Mouse (Mus musculus): ENCODE measurements around the gene Akr1b8.
"Not testable (repeated sequence)": the region's sequence is repeated elsewhere in the genome, so short reads cannot be mapped to it uniquely, and the experiment has no call there.

Gene Akr1b8

DNA sequence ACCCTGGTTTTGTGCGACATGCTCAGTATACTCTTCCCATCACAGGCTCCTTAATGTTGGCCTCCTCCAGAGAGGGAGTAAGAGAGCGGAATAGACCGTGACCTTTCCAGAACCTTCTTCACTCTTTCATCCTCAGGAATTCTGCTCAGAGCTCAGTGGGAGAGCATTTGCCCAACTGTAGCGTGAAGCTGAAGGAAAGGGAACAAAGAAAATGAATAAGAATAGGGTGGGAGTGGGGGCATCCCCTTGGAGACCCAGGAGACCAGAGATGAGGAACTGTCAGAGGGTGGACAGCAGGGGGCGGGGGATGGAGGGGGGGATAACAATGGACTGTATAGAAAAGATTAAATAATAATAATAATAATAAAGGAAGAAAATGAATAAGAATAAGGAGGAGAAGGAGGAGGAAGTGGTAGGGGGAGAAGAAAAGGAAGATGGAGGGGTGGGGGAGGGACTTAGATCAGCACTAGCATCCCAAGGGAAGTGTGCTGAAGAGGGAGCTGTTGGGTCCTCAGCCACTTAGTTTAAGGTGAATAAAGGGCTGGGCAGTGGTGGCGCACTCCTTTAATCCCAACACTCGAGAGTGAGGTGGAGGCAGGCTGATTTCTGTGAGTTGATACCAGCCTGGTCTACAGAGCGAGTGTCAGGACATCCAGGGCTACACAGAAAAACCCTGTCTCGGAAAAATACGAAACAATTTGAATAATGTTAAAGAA, 9.6 kb upstream of the Akr1b8 start:
- in situ Hi-C loops (cut with MboI; ENCODE audit: low pct_unique_long_range_greater_than_20kb in 1 of 2, low sequenced_read_pairs in 2 of 2, unreplicated experiment in 1 of 2): no loop called here

DNA sequence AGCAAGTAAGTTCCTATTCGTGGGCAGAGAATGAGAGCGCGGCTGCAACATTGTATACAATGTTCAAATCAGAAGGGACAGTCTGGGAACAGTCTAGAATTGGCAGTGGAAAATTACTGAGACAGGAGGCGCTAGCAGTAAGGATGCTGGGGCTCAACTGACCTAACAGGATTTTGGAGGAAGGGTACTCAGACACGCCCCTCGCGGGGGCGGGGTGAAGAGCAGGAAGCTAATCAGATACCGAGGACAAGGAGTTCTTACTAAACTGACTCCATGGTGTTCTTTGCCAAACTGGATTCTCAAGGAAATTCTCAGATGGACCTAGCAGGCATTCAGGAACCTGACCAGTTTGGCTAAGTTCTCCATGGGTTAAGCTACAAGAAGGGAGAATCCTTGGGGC, 9.0 kb upstream of the Akr1b8 start:
- in situ Hi-C loops (cut with MboI; ENCODE audit: low pct_unique_long_range_greater_than_20kb in 1 of 2, low sequenced_read_pairs in 2 of 2, unreplicated experiment in 1 of 2): loop anchor here (5.0 kb wide), 1 partner anchor 53 kb away; no protein-coding TSS in a partner anchor

DNA sequence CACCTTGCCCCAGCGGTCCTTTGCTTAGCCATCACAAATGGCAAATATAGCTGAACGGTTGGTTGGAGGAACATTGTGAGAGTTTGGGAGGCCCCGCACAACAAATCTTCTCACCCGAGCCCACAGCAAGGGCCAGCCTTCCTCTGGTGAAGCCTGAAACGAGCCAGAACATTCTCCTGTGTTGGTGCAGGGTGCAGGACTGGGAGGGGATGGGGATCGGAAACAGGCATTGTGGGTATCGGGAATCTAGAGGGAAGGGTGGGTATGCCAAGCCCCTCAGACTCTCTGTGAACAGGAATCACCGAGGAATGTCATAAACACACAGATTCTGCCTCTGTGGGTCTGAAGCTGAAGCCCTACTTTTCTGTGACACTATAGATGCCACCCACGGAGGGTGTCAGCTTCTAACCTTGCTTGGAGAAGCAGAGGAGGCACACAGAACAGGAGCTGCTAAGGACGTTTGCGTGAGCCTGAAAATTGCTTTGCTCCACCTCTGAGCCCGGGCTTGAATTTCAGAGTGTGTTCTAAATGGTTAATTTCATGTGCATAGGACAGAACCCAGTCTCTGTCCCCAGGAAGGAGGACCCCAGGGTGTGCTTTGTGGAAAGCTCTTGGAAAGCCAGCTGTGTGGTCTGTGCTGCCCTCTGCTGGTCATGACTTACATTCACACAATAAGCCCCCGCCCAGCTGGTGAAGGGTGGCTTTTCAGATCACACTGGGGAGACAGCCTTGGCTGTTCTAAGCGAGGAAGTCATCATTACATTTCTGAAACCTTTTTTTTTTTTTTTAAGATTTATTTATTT, 7.6 kb upstream of the Akr1b8 start:
- in situ Hi-C loops (cut with MboI; ENCODE audit: low pct_unique_long_range_greater_than_20kb in 1 of 2, low sequenced_read_pairs in 2 of 2, unreplicated experiment in 1 of 2): loop anchor here (5.0 kb wide), 1 partner anchor 54 kb away; no protein-coding TSS in a partner anchor

DNA sequence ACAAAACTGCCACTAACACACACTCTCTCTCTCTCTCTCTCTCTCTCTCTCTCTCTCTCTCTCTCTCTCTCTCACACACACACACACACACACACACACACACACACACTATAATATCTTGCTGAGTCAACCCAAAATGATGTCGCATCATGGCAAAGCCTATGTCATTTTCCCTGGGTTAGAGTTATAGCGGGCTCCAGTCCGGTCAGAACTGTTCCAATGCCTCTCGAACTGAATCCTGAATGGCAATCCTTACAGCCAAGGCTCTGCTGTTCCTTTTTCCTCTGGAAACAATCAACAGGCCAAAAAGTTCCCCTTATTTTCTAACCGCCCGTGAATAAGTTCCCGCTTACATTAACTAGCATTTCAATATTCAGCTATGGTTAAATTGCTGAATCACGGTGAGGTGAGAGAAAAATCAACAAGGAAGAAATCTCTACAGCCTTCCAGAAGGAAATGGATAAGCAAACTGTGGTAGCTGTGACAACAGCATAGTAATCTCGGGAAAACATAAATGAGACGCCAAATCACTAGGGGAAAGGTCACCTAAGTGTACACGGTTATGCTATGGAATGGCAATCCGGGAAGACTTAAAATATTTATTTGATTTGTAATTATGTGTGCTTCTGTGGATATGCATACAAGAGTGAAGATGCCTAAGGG, 3.8 kb upstream of the Akr1b8 start:
- in situ Hi-C loops (cut with MboI; ENCODE audit: low pct_unique_long_range_greater_than_20kb in 1 of 2, low sequenced_read_pairs in 2 of 2, unreplicated experiment in 1 of 2): no loop called here

DNA sequence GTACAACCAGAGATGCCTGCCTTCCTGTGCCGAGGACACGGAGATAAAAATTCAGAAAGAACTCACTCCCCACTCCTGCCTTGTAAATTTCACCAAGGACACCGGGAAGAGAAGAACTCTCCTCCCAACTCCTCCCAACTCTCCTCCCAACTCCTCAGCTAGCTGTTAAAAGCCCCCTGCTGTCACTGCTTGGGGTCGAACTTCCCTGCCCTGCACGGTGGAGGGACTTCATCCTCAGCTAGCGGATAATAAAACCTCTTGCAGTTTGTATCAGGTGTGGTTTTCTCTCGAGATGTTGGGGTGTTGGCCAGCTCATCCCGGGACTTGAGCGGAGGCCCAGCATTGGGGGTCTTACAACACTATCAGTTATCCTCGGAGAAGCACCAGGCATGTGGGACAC, 2.4 kb upstream of the Akr1b8 start:
- in situ Hi-C loops (cut with MboI; ENCODE audit: low pct_unique_long_range_greater_than_20kb in 1 of 2, low sequenced_read_pairs in 2 of 2, unreplicated experiment in 1 of 2): not testable (repeated sequence)

DNA sequence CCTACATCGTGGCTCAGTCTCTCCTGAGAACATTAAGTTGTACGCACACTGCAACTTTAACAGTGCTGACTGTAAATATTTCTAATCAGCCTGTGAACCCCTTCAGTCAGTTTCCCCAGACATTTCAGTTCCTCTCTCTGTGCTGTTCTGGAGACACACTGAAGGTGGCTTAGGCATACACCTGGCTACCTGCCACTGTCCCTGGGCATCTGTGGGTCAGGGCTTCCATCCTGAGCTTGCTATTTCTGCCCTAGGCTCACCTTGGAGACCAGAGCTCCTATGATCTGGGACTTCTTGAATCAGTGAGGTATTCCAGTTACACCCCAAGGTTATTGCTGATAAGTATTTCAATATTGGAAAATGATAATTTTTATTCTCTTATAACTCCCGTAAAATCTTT, 1.5 kb upstream of the Akr1b8 start:
- in situ Hi-C loops (cut with MboI; ENCODE audit: low pct_unique_long_range_greater_than_20kb in 1 of 2, low sequenced_read_pairs in 2 of 2, unreplicated experiment in 1 of 2): no loop called here

DNA sequence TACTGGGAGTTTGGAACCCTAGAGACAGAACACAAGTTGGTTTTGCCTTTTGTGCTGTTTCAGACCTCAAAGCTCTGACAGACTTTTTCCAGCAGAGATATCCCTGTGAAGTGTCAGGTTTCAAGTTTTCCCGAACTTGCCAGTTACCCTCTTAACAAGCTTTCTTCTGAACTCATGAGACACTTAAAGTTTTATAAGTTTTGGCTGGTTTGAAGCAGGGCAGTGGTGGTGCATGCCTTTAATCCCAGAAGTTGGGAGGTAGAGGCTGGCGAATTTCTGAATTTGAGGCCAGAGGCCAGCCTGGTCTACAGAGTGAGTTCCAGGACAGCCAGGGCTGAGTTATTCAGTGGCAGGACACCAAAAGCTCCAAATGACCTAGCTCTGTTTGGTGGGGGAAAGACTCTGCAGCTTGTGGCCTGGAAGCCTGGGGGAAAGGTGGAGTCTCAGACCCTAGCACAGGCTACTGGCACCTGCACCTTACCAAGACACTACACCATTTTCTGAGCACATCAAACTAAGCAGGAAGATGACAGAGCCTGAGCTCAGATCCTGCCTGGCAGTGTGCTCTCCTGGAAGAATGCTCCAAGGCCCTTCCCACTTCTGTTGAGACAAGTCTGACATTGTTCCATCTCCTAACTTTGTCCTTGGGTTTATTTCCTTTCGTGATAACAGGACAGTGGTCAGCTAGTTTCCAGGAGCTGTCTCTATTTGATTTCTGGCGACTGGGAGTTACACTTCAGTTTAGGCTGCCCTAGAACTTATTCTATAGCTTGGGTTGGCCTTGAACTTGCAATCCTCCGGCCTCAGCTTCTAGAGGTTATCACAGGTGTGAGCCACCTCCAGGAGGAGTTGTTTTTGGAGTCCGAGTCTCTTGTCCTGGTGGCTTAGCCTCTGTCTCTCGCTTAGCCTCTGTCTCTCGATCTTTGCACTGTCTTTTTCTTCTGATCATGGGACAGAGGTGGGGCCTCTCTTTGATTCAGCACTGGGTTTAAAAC, 732 bp downstream of the Akr1b8 start:
- in situ Hi-C loops (cut with MboI; ENCODE audit: low pct_unique_long_range_greater_than_20kb in 1 of 2, low sequenced_read_pairs in 2 of 2, unreplicated experiment in 1 of 2): no loop called here

DNA sequence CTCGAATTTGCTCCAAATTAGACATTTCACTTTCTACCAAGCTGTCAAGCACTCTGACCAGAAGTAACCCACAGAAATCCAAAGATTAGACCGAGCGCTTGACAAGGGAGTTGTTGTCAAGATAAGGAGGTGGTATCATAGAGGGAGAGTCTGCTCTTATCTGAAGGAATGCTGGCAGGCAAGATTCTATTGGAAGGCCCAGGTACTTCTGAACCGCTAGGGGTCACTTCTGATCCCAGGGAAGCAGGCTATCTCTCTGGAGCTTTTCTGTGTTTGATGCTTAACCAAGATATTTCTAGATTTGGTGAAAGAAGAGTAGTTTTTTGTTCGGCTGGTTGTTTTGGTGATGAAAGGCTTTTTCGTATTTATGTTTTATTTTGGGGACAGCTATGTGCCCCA, 1.4 kb downstream of the Akr1b8 start:
- in situ Hi-C loops (cut with MboI; ENCODE audit: low pct_unique_long_range_greater_than_20kb in 1 of 2, low sequenced_read_pairs in 2 of 2, unreplicated experiment in 1 of 2): no loop called here

DNA sequence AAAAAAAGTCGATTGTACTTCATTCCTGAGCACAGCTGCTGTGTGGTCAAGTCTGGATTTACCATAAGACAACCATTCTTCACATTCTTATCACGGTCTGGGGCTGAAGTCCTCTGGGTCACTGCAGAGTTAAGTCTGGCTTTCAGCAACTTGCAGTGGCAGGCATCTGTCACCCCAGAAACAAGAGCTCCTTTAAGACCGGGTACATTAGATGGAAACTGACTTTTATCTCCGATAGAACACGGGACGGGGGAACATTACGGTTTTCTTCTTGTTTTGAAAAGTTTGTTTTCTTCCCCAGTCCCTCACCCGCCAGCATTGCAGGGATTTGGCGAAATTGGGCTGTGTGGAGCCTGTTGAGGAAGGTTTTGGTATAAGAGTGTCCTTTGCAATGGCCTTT, 1.9 kb downstream of the Akr1b8 start:
- in situ Hi-C loops (cut with MboI; ENCODE audit: low pct_unique_long_range_greater_than_20kb in 1 of 2, low sequenced_read_pairs in 2 of 2, unreplicated experiment in 1 of 2): no loop called here

DNA sequence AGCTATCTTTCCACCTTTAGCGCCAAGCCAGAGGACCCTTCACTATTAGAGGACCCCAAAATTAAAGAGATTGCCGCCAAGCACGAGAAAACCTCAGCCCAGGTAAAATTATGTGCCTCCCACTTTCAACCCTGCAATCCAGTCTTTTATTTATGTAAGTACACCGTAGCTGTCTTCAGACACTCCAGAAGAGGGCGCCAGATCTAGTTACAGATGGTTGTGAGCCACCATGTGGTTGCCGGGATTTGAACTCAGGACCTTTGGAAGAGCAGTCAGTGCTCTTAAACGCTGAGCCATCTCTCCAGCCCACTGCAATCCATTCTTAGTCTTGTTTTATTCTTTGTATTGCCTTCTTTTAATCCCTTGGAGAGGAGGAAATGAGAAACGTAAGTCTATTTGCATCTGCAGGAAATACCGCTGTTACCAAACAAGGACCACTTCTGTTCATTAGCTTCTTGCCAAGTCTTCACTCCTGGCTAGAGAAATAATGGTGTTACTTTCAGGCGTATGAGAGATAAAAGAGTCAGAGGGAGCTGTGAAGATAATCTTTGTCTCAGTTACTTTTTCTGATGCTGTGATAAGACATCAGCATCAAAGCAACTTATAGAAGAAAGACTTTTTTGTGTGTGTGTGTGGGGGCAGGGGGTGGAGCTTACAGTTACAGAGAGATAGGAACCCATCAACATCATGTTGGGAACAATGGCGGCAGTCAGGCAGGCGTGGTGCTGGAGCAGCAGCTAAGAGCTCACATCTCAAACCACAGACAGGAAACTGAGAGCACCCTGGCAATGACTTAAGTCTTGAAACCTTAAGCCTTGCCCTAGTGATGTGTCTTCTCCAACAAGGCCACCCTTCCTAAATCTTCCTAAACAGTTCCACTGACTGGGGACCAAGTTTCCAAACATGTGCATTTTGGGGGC, 10.6 kb downstream of the Akr1b8 start:
- in situ Hi-C loops (cut with MboI; ENCODE audit: low pct_unique_long_range_greater_than_20kb in 1 of 2, low sequenced_read_pairs in 2 of 2, unreplicated experiment in 1 of 2): no loop called here

DNA sequence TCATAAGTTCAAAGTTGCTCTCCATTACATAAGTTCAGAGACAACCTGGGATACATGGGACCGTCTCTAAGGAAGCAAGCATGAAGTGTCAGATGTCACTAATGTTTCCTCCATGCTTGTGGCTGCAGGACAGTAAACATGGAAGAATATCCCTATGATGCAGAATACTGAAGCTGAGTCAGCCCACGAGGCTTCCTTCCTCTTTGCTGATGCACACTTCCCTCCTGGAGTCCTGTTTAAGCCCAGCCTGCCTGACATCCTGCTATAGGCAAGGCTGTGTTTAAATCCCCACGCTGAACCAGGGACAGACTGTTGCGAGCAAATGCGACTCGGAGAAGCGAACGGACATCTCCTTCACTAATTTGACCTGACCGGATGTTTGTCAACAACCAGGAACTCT, 14.1 kb downstream of the Akr1b8 start:
- in situ Hi-C loops (cut with MboI; ENCODE audit: low pct_unique_long_range_greater_than_20kb in 1 of 2, low sequenced_read_pairs in 2 of 2, unreplicated experiment in 1 of 2): no loop called here

DNA sequence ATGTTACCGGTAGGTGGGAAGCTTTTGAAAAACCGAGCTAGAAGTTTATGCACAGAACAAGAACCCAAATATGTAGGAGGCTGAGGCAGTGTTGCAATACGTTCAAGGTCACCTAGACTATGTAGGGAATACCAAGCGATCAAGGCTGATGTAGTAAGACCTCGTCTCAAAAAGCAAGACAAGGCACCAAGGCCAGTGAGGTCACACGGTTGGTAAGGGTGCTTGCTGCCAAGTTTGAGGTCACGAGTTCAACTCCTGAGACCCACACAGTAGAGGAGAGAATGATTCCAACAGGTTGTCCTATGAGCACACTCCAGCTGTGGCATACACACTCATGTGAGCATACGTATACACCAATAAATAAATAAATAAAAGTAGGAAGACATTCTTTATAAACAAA, 16.2 kb downstream of the Akr1b8 start:
- in situ Hi-C loops (cut with MboI; ENCODE audit: low pct_unique_long_range_greater_than_20kb in 1 of 2, low sequenced_read_pairs in 2 of 2, unreplicated experiment in 1 of 2): no loop called here

DNA sequence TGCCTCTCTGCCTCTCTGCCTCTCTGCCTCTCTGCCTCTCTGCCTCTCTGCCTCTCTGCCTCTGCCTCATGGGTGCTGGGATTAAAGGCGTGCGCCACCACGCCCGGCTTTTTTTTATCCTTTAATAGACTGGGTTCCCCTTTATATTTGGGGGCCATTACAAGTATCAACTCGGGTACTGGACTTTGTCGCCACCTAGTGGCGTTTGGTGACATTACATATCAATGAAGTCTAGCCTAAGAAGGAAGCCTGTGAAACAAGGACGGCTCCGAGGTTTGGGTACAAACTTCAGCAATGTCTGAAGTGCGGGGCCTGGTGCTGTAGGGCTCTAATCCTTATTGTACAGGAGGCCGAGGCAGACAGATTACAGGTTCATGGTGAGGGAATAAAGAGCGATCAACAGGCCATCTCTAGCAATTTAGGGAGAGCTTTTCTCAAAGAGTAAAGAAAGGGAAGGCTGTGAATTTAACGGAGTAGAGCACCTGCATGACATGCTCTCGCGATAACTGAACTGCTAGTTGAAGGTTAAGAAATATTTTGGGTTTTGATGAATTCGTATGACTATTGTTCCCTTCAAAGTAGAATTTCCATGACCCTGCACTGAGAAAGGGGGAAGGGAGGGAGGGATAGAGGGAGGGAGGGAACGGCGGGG, 17.9 kb downstream of the Akr1b8 start:
- in situ Hi-C loops (cut with MboI; ENCODE audit: low pct_unique_long_range_greater_than_20kb in 1 of 2, low sequenced_read_pairs in 2 of 2, unreplicated experiment in 1 of 2): no loop called here

DNA sequence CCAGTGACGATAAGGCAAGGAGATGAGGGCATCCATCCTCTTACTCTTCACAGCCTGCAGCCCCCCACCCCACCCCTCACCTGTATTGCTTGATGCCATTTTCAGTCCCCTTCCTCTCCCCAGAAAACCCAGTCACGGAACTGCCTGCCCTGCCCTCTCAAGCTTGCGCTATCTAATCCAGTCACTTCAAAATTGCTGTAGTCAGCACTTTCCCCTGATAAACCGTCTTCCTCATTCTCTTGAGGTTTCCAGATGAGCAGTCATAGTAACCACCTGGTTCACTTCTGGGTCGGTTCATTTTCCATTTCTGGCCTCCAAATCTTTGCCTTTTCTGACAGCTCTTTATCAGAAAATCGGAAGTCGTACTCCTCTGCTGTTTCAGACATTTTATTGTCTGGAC, 19.9 kb downstream of the Akr1b8 start:
- in situ Hi-C loops (cut with MboI; ENCODE audit: low pct_unique_long_range_greater_than_20kb in 1 of 2, low sequenced_read_pairs in 2 of 2, unreplicated experiment in 1 of 2): no loop called here

DNA sequence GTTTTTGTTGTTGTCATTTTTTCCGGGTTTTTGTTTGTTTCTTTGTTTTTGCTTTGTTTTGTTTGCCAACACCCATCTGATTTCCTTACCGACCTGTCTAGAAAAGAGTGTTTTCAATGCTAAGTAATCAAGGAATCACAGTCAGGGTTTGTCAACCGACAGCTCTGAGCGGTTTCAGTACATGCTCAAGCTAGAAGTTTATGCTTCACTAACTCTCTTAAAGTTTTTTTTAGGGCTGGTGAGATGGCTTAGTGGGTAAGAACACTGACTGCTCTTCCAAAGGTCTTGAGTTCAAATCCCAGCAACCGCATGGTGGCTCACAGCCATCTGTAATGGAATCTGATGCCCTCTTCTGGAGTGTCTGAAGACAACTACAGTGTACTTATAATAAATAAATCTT, 22.0 kb downstream of the Akr1b8 start:
- in situ Hi-C loops (cut with MboI; ENCODE audit: low pct_unique_long_range_greater_than_20kb in 1 of 2, low sequenced_read_pairs in 2 of 2, unreplicated experiment in 1 of 2): not testable (repeated sequence)

DNA sequence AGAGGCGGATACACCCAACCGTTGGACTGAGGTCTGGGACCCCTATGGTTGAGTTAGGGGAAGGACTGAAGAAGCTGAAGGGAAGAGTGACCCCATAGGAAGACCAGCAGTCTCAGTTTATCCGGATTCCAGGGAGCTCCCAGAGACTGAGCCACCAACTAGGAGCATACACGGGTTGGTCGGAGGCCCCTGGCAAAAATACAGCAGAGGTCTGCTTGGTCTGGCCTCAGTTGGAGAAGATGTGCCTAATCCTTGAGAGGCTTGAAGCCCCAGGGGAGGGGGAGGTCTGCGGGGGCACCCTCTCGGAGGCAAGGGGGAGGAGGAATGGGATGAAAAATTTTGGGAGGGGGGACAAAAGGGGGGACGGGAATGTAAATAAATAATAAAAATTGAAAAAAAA, 29.5 kb downstream of the Akr1b8 start:
- in situ Hi-C loops (cut with MboI; ENCODE audit: low pct_unique_long_range_greater_than_20kb in 1 of 2, low sequenced_read_pairs in 2 of 2, unreplicated experiment in 1 of 2): no loop called here

DNA sequence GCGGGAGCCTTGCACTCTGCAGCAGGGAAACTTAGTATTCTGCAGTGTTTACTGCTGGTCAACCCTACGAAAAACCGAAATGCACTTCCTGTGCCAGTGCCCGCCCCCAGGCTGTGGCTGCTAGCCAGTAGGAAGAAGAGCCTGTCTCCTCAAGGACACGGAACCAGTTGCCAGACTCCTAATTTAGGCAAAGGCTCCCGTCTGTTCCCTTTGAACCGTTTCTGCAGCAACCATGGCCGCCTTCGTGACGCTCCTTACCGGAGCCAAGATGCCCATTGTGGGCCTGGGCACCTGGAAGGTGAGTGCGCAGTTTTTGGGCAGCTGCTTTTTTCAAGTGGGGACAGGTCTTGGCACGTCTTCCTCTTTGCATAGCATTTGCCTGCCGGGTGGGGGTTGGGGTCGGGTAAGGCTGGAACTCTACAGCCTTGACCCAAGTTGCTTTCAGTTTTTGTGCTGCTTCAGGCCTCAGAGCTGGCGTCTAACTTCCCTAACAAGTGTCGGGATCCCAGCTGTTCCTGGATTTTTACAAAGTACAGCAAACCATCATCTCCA, 30.3 kb downstream of the Akr1b8 start, which contains the start of gene Akr1b10:
Akr1b10 (plus strand) TSS at position 109 of the 552 bp plus-strand sequence.
- in situ Hi-C loops (cut with MboI; ENCODE audit: low pct_unique_long_range_greater_than_20kb in 1 of 2, low sequenced_read_pairs in 2 of 2, unreplicated experiment in 1 of 2): no loop called here

Data from mouse embryonic stem cell (cell line).